Mouse (Mus musculus): Measurements from ENCODE around the gene Dcst1. TPM values are rescaled to one million over a fixed set of nuclear protein-coding genes. Genes with fewer than 3 reads are reported as not detected.

Dcst1 gene
- total and polyA plus RNA-seq, 2 experiments from 2014 or later: 1.3 TPM; not detected in 1

DNA sequence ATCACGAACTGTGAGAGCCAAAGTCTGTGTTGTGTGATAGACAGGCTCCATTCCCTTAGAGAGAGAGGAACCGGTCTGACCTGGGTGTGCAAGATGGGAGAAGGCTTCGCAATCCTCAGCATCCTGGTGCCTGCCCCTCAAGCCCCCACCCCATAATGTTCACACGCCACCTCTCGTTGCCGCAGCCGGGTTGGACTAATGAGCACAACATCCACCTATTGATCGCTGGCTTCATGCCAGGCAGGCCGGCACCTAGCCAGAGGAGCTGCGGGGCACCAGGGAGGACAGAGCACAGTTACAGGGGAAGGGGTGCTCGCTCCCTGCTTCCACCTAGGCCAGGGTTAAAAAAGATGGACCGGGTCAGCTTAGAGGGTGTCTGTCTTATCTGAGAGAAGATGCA, 32.6 kb downstream of the Dcst1 start:
- ATAC-seq: no peak

DNA sequence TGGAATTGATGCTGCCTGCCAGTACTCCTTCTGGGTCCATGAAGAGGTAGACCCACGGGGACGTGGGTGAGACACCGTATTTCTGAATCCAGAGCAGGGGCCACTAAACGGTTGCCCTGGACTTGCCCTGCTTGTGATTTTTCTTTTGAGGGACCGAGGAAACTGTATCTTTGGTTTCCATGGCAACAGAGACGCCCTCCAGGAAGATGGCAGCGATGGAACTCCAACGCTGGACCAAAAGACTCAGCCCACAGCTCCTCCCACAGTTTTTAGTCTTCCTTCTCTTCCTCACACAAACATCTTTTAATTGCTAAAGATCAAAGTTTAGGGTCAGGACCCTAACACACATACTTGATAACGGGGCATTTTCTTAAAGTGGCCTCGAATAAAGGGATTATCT, 33.0 kb downstream of the Dcst1 start:
- no peak for TF ChIP-seq CTCF (IDR thresholded peaks at IDR 0.05; ENCODE audit: low read depth)
- no peak overlapping the region for H3K4me2 ChIP-seq (ENCODE audit: low read depth)
- ATAC-seq (no peak), DNase-seq (peak; percentile 49)
- no peaks in the 10 kb centered on the region for H3K9me3 ChIP-seq (ENCODE audit: low read length)
- H3K4me3 ChIP-seq (ENCODE audit: low read depth, low read length): no peak overlapping the region
- H3K4me1 ChIP-seq (ENCODE audit: insufficient read depth): peaks cover 17% of the 10 kb centered on the region
- WGBS: 32% methylated on average over 10 of the region's 10 CpGs
- H3K9ac ChIP-seq: no peak overlapping the region
- peaks cover 9% of the 10 kb centered on the region for H3K36me3 ChIP-seq (ENCODE audit: insufficient read depth)
- no peak overlapping the region for H3K27ac ChIP-seq (ENCODE audit: low read depth, low read length)
- no peaks in the 10 kb centered on the region for H3K27me3 ChIP-seq (ENCODE audit: insufficient read depth, low read length)

More for the DNA sequence above, 32.6 kb downstream of the Dcst1 start:
- H3K9me3 ChIP-seq (ENCODE audit: low read length): no peaks in the 10 kb centered on the region
- WGBS: 30% methylated on average over 12 of the region's 12 CpGs
- no peaks in the 10 kb centered on the region for H3K27me3 ChIP-seq (ENCODE audit: insufficient read depth, low read length)
- no peak overlapping the region; the same call in 1 of the 2 replicates for H3K9ac ChIP-seq
- peaks cover 17% of the 10 kb centered on the region for H3K4me1 ChIP-seq (ENCODE audit: insufficient read depth)
- no peak overlapping the region for H3K27ac ChIP-seq (ENCODE audit: low read depth, low read length)
- no peak for TF ChIP-seq CTCF (IDR thresholded peaks at IDR 0.05; ENCODE audit: low read depth)
- peaks cover 9% of the 10 kb centered on the region for H3K36me3 ChIP-seq (ENCODE audit: insufficient read depth)
- no peak for DNase-seq
- H3K4me2 ChIP-seq (ENCODE audit: low read depth): no peak overlapping the region
- no peak overlapping the region for H3K4me3 ChIP-seq (ENCODE audit: low read depth, low read length)

DNA sequence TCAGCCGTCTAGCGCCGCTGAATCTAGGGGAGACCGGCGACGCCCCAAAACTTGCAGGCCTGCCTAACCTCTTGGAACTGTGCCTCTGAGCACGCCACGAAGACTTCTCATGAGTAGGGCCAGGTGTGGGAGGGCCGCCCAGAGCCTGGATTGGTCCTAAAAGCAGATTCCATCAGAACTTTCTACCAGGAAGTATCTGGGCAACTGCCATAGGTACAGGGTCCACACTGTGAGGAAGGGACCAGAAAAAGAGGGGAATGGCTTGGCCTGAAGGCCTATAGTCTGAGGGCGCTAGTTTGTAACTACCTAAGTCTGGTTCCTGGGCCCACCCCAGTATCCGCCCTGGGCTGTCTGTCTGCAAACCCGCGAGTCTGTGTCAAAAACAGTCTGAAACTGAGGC, 33.5 kb downstream of the Dcst1 start:
- WGBS: 73% methylated on average over 13 of the region's 13 CpGs
- Histone ChIP-seq H3K4me3 (ENCODE audit: low read depth, low read length) (no peak overlapping the region), H3K4me2 (ENCODE audit: low read depth) (no peak overlapping the region), H3K4me1 (ENCODE audit: insufficient read depth) (peaks cover 16% of the 10 kb centered on the region), H3K36me3 (ENCODE audit: insufficient read depth) (peaks cover 9% of the 10 kb centered on the region), H3K9me3 (ENCODE audit: low read length) (no peaks in the 10 kb centered on the region), H3K27me3 (ENCODE audit: insufficient read depth, low read length) (no peaks in the 10 kb centered on the region), H3K9ac (no peak overlapping the region), H3K27ac (ENCODE audit: low read depth, low read length) (no peak overlapping the region)
- DNase-seq: no peak
- no peak for ATAC-seq
- no peak for TF ChIP-seq CTCF (IDR thresholded peaks at IDR 0.05; ENCODE audit: low read depth)

DNA sequence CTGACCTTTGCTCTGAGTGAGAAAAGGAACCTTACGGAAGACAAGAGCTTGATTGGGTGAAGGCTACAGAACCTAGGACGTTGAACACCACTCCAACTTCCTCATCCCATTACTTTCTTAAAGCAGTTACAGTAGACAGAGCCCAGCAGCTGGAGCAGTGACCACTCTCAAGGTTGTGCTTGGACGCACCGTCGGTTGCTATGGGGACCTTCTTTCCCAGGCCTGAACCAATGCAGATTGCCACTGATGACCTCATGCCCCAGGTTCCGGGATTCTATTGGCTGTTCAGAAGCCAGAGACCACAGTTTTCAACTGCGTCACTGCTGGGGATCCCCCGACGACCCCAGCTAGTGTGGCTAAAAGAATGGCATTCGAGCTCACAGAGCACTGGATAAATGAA, 34.1 kb downstream of the Dcst1 start:
- H3K4me3 ChIP-seq (ENCODE audit: low read depth, low read length): no peak overlapping the region
- TF ChIP-seq CTCF (IDR thresholded peaks at IDR 0.05; ENCODE audit: low read depth): no peak
- no peak overlapping the region for H3K4me2 ChIP-seq (ENCODE audit: low read depth)
- H3K36me3 ChIP-seq (ENCODE audit: insufficient read depth): peaks cover 9% of the 10 kb centered on the region
- H3K27me3 ChIP-seq (ENCODE audit: insufficient read depth, low read length): no peaks in the 10 kb centered on the region
- peaks cover 10% of the 10 kb centered on the region for H3K4me1 ChIP-seq (ENCODE audit: insufficient read depth)
- H3K27ac ChIP-seq (ENCODE audit: low read depth, low read length): no peak overlapping the region
- DNase-seq: no peak
- no peak overlapping the region for H3K9ac ChIP-seq
- no peaks in the 10 kb centered on the region for H3K9me3 ChIP-seq (ENCODE audit: low read length)
- ATAC-seq: peak; percentile 44
- 25% methylated on average over 10 of the region's 10 CpGs for WGBS

DNA sequence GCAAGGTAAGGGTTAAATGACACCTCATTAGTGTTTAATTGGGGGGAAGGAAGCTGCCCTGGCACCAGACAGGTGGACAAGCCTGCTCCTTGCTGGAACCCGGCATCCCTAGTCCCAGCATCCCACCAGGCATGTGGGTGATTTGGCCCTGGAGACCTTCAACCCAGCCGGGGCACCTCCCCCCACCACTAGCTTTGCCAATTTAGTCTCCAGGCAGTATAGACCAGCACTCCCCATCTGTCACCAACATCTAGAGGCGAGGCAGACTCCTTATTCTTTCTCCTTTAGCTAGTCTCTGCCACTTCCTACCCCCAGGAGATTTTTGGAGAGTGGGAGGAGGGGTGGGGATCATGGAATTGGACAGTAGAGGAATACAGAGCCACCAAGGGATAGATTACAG, 34.7 kb downstream of the Dcst1 start:
- H3K27me3 ChIP-seq (ENCODE audit: insufficient read depth, low read length): no peaks in the 10 kb centered on the region
- H3K36me3 ChIP-seq (ENCODE audit: insufficient read depth): peaks cover 9% of the 10 kb centered on the region
- H3K9ac ChIP-seq: no peak overlapping the region
- no peak overlapping the region for H3K4me2 ChIP-seq (ENCODE audit: low read depth)
- TF ChIP-seq CTCF (IDR thresholded peaks at IDR 0.05; ENCODE audit: low read depth): no peak
- DNase-seq: no peak
- H3K27ac ChIP-seq (ENCODE audit: low read depth, low read length): no peak overlapping the region
- H3K4me1 ChIP-seq (ENCODE audit: insufficient read depth): peaks cover 9% of the 10 kb centered on the region
- ATAC-seq: no peak
- H3K9me3 ChIP-seq (ENCODE audit: low read length): no peaks in the 10 kb centered on the region
- 39% methylated on average over 3 of the region's 3 CpGs for WGBS
- H3K4me3 ChIP-seq (ENCODE audit: low read depth, low read length): no peak overlapping the region

DNA sequence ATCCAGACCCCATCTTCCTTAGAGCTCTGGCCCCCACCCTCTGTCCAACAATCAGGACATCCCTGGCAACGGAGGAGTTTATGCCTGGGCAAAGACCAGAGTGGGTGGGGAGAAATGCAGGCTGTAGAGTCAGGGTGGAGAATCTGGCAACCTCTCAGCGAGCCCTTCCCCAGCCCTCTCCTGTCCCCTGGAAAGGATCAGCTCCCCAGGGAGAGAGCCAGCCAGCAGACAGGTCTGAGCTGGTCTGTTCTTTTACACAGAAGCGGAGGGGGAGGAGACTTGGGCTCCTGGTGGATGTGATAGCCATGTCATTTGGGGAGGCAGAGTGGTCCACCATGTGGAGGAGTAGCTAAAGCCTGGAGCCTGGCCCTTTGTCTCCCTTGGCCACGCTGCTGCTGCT, 36.4 kb downstream of the Dcst1 start:
- Histone ChIP-seq H3K9ac (no peak overlapping the region), H3K4me1 (ENCODE audit: insufficient read depth) (peaks cover 9% of the 10 kb centered on the region), H3K4me3 (ENCODE audit: low read depth, low read length) (no peak overlapping the region), H3K4me2 (ENCODE audit: low read depth) (no peak overlapping the region), H3K27me3 (ENCODE audit: insufficient read depth, low read length) (no peaks in the 10 kb centered on the region), H3K27ac (ENCODE audit: low read depth, low read length) (no peak overlapping the region), H3K36me3 (ENCODE audit: insufficient read depth) (peaks cover 3% of the 10 kb centered on the region; the same call in 1 of the 2 replicates), H3K9me3 (ENCODE audit: low read length) (no peaks in the 10 kb centered on the region)
- ATAC-seq (no peak), DNase-seq (no peak)
- TF ChIP-seq CTCF (IDR thresholded peaks at IDR 0.05; ENCODE audit: low read depth): no peak
- WGBS: 25% methylated on average over 4 of the region's 4 CpGs

DNA sequence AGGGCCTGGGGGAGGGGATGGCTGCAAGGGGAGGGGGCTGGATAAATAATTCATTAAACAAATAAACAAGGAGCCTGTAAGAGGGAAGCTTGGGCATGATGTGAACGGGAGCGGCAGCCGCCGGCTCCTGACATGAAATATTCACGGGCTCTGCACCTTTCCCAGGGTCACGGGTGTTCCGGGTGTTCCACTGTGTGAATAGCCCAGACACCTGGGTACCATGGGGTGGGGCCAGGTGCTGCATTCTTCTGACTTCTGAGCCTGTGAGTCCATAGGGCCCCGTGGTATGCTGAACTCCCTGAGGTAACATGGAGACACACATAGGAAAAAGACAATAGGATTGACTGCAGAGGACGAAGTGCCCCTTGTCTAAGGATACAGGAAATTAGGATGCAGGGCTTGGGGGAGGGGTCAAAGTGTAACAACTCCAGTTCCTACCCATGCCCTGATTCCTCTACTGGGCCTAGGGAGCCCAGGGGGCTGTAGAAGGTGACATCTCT, 37.6 kb downstream of the Dcst1 start:
- no peak overlapping the region for H3K27ac ChIP-seq (ENCODE audit: low read depth, low read length)
- peaks cover 3% of the 10 kb centered on the region; the same call in 1 of the 2 replicates for H3K4me1 ChIP-seq (ENCODE audit: insufficient read depth)
- no peak for DNase-seq
- no peaks in the 10 kb centered on the region for H3K9me3 ChIP-seq (ENCODE audit: low read length)
- TF ChIP-seq CTCF (IDR thresholded peaks at IDR 0.05; ENCODE audit: low read depth): no peak
- H3K4me3 ChIP-seq (ENCODE audit: low read depth, low read length): no peak overlapping the region
- H3K36me3 ChIP-seq (ENCODE audit: insufficient read depth): no peaks in the 10 kb centered on the region
- 63% methylated on average over 9 of the region's 9 CpGs for WGBS
- H3K4me2 ChIP-seq (ENCODE audit: low read depth): no peak overlapping the region
- no peak for ATAC-seq
- no peak overlapping the region for H3K9ac ChIP-seq
- no peaks in the 10 kb centered on the region for H3K27me3 ChIP-seq (ENCODE audit: insufficient read depth, low read length)

Data from forebrain, postnatal 0 days (tissue).